Mouse (Mus musculus): ENCODE data around the gene Olfr871. TPM values are rescaled to one million over a fixed set of nuclear protein-coding genes. Genes with fewer than 3 reads are reported as not detected.

Olfr871 gene
- total and polyA plus RNA-seq, 2 experiments = not detected

- no peak for DNase-seq (ENCODE audit: extremely low read depth, low read depth, low spot score)
- Histone ChIP-seq H3K9ac (ENCODE audit: low read depth, low read length) (no peak overlapping the region), H3K27ac (replicated peaks; ENCODE audit: insufficient read depth, low read depth, low read length) (no peak overlapping the region), H3K4me1 (ENCODE audit: control insufficient read depth, insufficient read depth, low read length) (no peaks in the 10 kb centered on the region), H3K36me3 (ENCODE audit: control insufficient read depth, insufficient read depth, low read length) (no peaks in the 10 kb centered on the region), H3K4me3 (ENCODE audit: insufficient read depth, low read depth, low read length) (no peak overlapping the region), H3K27me3 (ENCODE audit: control insufficient read depth, insufficient read depth, low read length) (no peaks in the 10 kb centered on the region), H3K79me2 (ENCODE audit: control insufficient read depth, insufficient read depth, low read length) (no peaks in the 10 kb centered on the region)
- 37% methylated on average over 2 of the region's 2 CpGs for WGBS
- TF ChIP-seq POLR2A (IDR thresholded peaks at IDR 0.05; ENCODE audit: extremely low read depth, insufficient read depth, low read length) (no peak), CTCF (IDR thresholded peaks at IDR 0.05; ENCODE audit: low read depth, low read length) (no peak)
Measured at GRCm38 (mm10) chr9:20211477-20211876, 530 bp upstream of the Olfr871 start.

DNA sequence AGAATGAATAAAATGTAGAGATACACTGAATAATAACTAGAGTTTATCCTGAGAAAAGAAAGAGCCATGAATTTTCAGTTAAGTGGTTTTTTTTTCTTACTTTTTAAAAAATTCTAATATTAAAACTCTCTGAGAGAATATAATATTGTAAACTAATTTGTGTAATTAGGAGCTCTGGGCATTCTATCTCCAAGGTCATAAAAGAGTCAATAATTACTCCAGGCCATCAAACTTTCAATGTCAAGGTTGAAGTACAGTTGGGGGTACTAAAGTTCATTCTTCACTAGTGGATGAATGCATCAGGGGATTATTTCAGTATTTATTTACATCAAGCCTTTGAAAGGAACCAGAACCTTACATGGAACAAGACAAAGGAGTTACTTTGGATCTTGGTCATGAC, 24.8 kb downstream of the Olfr871 start, which contains the start of gene Olfr872:
Gene Olfr872, plus strand, starts transcription at position 301 of the 400 bp plus-strand sequence.
- no peak for DNase-seq (ENCODE audit: extremely low read depth, low read depth, low spot score)
- Histone ChIP-seq H3K27me3 (ENCODE audit: control insufficient read depth, insufficient read depth, low read length) (no peaks in the 10 kb centered on the region), H3K27ac (replicated peaks; ENCODE audit: insufficient read depth, low read depth, low read length) (no peak within 1 kb of the TSS), H3K79me2 (ENCODE audit: control insufficient read depth, insufficient read depth, low read length) (no peaks in the 10 kb centered on the region), H3K9ac (ENCODE audit: low read depth, low read length) (no peak within 1 kb of the TSS), H3K4me1 (ENCODE audit: control insufficient read depth, insufficient read depth, low read length) (no peaks in the 10 kb centered on the region), H3K4me3 (ENCODE audit: insufficient read depth, low read depth, low read length) (no peak within 1 kb of the TSS), H3K36me3 (ENCODE audit: control insufficient read depth, insufficient read depth, low read length) (no peaks in the 10 kb centered on the region)
- TF ChIP-seq CTCF (IDR thresholded peaks at IDR 0.05; ENCODE audit: low read depth, low read length) (no peak), POLR2A (IDR thresholded peaks at IDR 0.05; ENCODE audit: extremely low read depth, insufficient read depth, low read length) (no peak)

GRCm38 (mm10) chr9:20237378-20237777, 25.4 kb downstream of the Olfr871 start:
- no peak overlapping the region for H3K4me3 ChIP-seq (ENCODE audit: insufficient read depth, low read depth, low read length)
- no peak overlapping the region for H3K27ac ChIP-seq (replicated peaks; ENCODE audit: insufficient read depth, low read depth, low read length)
- no peak for DNase-seq (ENCODE audit: extremely low read depth, low read depth, low spot score)
- H3K9ac ChIP-seq (ENCODE audit: low read depth, low read length) = no peak overlapping the region
- H3K27me3 ChIP-seq (ENCODE audit: control insufficient read depth, insufficient read depth, low read length) = no peaks in the 10 kb centered on the region
- H3K4me1 ChIP-seq (ENCODE audit: control insufficient read depth, insufficient read depth, low read length) = no peaks in the 10 kb centered on the region
- H3K36me3 ChIP-seq (ENCODE audit: control insufficient read depth, insufficient read depth, low read length) = no peaks in the 10 kb centered on the region
- WGBS = 62% methylated on average over 2 of the region's 2 CpGs
- H3K79me2 ChIP-seq (ENCODE audit: control insufficient read depth, insufficient read depth, low read length) = no peaks in the 10 kb centered on the region
- TF ChIP-seq CTCF (IDR thresholded peaks at IDR 0.05; ENCODE audit: low read depth, low read length) (no peak), POLR2A (IDR thresholded peaks at IDR 0.05; ENCODE audit: extremely low read depth, insufficient read depth, low read length) (no peak)

Other genes with a start within 250 kb of the Olfr871 start
- not detected in 2 replicates for gene Olfr866, start 184.2 kb upstream of the Olfr871 start, total RNA-seq (2014; rRNA removed)
- gene Olfr866, start 184.2 kb upstream of the Olfr871 start, polyA plus RNA-seq (2012; rRNA removed) = not detected in 2 replicates
- gene Olfr867, start 154.6 kb upstream of the Olfr871 start, total RNA-seq (2014; rRNA removed) = not detected in 2 replicates
- not detected in 2 replicates for gene Olfr867, start 154.6 kb upstream of the Olfr871 start, polyA plus RNA-seq (2012; rRNA removed)
- not detected in 2 replicates for gene Olfr868, start 113.6 kb upstream of the Olfr871 start, total RNA-seq (2014; rRNA removed)
- gene Olfr868, start 113.6 kb upstream of the Olfr871 start, polyA plus RNA-seq (2012; rRNA removed) = not detected in 2 replicates
- not detected in 2 replicates for gene Olfr869, start 83.2 kb upstream of the Olfr871 start, total RNA-seq (2014; rRNA removed)
- not detected in 2 replicates for gene Olfr869, start 83.2 kb upstream of the Olfr871 start, polyA plus RNA-seq (2012; rRNA removed)
- not detected in 2 replicates for gene Olfr870, start 38.1 kb upstream of the Olfr871 start, total RNA-seq (2014; rRNA removed)
- not detected in 2 replicates for gene Olfr870, start 38.1 kb upstream of the Olfr871 start, polyA plus RNA-seq (2012; rRNA removed)
- not detected in 2 replicates for gene Olfr872, start 24.9 kb downstream of the Olfr871 start, total RNA-seq (2014; rRNA removed)
- not detected in 2 replicates for gene Olfr872, start 24.9 kb downstream of the Olfr871 start, polyA plus RNA-seq (2012; rRNA removed)
- not detected in 2 replicates for gene Olfr39, start 70.1 kb downstream of the Olfr871 start, total RNA-seq (2014; rRNA removed)
- gene Olfr39, start 70.1 kb downstream of the Olfr871 start, polyA plus RNA-seq (2012; rRNA removed) = not detected in 2 replicates
- gene Olfr873, start 86.3 kb downstream of the Olfr871 start, total RNA-seq (2014; rRNA removed) = not detected in 2 replicates
- not detected in 2 replicates for gene Olfr873, start 86.3 kb downstream of the Olfr871 start, polyA plus RNA-seq (2012; rRNA removed)
- gene Olfr18, start 123.9 kb downstream of the Olfr871 start, total RNA-seq (2014; rRNA removed) = not detected in 2 replicates
- gene Olfr18, start 123.9 kb downstream of the Olfr871 start, polyA plus RNA-seq (2012; rRNA removed) = not detected in 2 replicates
- gene Zfp560, start 173.0 kb downstream of the Olfr871 start, total RNA-seq (2014; rRNA removed) = 6.7 and 7.8 TPM in 2 replicates
- gene Zfp560, start 173.0 kb downstream of the Olfr871 start, polyA plus RNA-seq (2012; rRNA removed) = 3.5 and 4.6 TPM in 2 replicates
- gene Zfp26, start 248.0 kb downstream of the Olfr871 start, total RNA-seq (2014; rRNA removed) = 8.2 and 8.8 TPM in 2 replicates
- gene Zfp26, start 248.0 kb downstream of the Olfr871 start, polyA plus RNA-seq (2012; rRNA removed) = 0.70 and 1.1 TPM in 2 replicates

All from liver, adult 2 months (tissue).